Mouse (Mus musculus) spleen, postnatal 36 days (tissue): Measurements from ENCODE around the gene Unc119b.
"Not testable (repeated sequence)": the region's sequence is repeated elsewhere in the genome, so short reads cannot be mapped to it uniquely, and the experiment has no call there.

Experiments
- DNase-seq, 2 experiments: peaks; one replicate each; pipeline ENCODE4 v3.0.0; 2022; ENCODE audit warnings: low spot score in 2 of 2, mixed read lengths in 1 of 2

Gene Unc119b

DNA sequence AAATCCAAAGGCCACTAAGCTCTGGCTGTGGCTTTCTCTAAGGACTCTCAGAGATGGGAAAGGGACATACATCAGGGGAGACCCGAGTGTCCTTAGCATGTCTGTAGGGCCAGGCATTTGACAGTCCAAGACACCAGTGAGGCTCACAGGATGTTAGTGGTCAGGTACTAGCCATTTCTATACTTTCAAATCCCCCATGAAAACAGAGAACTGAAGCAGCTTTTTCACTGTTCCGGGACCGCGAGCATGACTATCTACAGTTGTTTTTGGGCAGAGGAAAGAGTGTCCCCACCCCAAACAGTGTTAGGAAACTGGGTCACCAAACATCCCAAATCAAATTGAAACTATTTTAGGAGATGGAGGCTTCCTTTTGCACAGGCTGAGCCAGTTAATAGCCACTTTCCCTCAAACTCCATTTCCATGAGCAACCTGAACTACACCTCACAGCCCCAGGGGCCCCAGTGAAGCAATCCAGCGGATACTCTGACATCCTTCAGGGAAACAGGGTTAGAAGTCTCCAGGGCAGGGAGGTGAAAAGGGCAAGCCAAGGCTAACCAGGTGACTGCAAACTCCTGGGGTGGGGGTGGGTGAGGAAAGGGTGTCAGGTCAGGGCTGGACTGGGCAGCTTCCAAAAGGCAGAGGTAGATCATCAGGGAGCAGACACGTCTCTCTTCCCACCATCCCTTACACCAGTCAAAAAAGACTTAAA is 1.3 kb downstream of the Unc119b start:
- DNase-seq: peak; percentile 60 to 62

DNA sequence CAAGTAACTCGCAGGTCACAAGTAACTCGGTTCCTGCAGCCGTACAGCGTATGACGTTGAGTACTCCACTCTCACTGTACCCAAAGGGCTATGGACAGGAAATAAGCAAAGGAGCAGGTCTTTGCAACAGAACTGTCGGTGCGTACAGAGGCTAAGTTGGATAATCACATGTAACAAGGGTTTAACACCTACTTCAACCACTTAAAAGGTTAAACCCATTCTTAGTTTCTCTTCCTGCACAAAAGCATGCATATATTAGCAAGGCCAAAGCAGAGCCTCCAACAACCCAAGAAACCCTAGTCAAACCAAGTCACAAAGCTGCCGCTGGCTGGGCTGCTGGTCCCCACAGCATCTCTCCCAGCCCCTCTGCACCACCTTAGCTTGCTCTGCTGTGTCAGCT is 2.3 kb downstream of the Unc119b start:
- DNase-seq: peak; percentile 22 to 26

DNA sequence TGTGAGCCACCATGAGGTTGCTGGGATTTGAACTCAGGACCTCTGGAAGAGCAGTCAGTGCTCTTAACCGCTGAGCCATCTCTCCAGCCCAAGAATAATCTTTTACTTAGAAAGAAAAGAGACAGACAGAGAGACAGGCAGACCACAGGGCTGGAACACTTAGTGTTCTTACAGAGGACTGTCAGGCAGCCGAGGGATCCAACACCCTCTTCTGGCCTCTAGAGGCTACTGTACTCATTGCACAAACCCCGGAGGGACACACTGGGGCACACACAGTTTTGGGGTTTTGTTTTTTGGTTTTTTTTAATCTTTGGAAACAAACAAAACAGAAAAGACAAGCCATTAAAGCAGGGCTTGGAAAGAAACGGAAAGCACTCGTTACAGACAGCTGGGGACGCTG is 5.4 kb downstream of the Unc119b start:
- no peak for DNase-seq

DNA sequence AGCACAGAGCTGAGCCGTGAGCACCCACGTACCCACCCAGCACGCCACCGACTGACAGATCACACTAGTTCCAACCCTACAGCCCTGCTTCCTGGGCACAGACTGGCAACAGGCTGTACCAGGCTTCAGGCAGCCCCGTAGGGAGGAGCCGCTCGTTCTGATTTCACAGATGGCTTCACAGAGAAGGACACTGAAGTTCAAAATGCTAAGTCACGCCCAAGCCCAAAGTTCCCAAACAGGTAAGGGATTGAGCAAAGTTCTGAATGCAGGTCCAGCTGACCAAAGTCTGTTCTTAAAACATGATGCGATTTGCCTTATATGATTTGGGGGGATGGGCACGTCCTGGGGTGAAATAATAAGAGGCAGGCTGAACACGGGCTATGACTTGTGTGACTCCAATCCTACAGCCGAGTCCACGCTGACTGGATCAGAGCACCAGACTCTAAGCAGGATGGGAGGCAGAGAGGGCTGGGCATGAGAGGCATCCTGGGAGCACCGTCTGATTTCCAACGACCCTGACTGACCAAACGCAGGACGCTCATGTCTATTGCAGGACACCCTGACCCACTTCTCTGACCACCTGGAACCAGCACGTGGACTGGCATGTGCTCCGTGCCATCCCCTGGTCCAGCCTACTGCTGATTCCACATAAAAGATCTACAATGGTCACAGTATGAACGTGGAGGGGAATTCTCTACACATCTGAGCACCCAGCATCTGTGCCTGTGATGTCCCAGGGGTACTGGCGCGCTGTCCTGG is 7.2 kb downstream of the Unc119b start:
- no peak for DNase-seq

GRCm38 (mm10) chr5:115126578-115127312 is 8.0 kb downstream of the Unc119b start:
- DNase-seq: no peak

GRCm38 (mm10) chr5:115125211-115125871 is 9.4 kb downstream of the Unc119b start:
- peak; percentile 79 to 83 for DNase-seq

DNA sequence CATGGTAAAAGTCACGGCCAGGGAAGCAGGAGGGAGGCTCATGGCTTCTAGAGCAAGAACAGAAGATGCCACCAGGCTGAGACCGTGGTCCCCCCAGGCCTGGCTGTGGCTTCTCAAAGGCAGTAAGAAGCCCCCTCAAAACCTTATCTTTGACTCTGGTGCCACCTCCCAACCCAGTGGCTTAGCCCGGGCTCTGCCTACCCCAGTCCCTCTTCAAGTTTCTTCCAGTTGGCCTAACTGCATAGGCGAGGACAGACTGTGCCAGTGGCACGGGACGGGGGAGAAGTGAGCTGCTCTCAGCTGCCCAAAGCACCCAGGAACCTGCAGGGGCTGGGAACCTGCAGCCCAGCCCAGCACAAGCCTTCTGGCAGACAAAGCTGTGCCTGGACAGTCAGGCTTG is 10.1 kb downstream of the Unc119b start:
- DNase-seq: no peak

- DNase-seq: no peak
Observed at GRCm38 (mm10) chr5:115120978-115121377, 13.8 kb downstream of the Unc119b start.

DNA sequence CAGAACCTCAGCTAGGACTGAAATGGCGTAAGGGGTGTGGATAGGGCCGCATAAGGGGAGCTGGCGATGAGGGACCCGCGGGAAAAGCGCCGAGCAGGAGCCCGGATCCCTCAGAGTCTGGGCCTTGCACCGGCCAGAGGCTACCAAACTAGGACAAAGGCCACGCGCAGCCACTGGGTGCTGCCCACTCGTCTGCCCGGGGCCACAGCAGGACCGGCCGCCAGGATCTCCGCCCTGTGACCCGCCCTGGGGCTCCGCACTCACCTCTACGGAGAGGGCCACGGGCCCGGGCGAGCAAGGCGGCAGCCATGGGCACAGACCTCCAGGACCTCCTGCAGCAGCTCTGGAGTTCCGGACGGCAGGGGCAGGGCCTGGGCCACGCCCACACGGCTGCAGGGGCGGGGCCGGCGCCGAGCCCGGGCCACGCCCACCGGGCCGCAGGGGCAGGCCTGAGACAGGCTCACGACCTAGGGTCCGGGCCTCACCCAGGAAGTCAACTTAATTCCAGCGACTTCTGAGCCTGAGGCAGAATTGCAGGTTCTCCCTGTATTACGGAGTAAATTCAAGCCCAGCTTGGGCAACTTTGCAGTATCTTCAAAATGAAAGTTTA is 15.7 kb downstream of the Unc119b start, which contains the start of gene Acads:
Gene Acads, minus strand, starts transcription at position 386 of the 610 bp plus-strand sequence.
- peak; percentile 90 to 91 for DNase-seq

DNA sequence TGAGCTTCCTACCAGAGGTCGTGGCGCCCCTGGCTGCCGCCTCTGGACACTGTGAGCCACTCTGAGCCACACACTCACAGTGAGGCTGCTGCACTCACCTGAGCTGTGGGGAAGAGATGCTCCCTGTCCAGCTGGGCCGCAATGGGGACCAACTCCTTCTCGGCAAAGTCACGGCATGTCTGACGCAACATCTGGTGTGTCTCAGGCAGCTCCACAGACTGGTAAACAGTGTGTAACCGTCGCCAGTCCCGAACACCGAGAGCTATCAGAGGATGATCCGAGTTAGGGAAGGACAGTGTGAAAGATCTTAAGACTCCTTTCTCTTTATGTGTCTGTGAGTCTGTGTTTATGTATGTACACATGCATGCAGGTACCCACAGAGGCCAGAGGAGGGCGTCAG is 17.3 kb downstream of the Unc119b start:
- no peak for DNase-seq

DNA sequence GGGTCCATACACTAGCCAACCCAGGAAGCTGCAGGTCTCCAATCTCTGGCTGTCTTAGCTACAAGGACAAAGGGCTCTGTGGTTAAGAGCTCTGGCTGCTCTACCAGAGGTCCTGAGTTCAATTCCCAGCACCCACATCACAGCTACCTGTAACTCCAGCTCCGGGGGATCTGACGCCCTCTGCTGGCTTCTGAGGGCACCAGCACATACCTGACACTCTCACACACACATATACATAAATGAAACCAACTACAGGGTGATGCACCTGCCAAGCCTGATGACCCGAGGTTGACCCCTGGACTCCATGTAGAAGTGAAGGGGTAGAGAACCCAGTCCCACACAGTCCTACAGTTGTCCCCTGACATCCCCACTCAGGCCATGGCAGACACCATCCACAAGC is 18.3 kb downstream of the Unc119b start:
- DNase-seq: no peak

DNA sequence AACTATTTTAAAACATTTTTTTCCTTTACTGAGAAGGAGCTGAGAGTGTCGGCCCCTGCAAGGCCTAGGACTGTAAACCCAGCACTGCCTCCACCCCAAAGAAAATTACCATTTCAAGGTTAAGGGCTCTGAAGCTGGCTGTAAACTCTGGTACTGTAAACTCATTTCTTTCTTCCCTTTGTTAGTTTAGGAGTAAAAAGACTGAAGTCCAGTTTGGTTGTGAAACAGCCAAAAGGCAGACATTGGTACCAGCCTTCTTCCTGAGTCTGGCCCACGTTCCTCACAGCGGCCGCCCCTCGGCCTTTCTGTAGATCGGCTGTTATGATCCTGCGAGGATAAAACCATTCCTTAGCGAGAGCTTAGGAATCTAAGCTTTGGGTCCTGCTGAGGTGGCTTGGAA is 20.3 kb downstream of the Unc119b start:
- DNase-seq: no peak

DNA sequence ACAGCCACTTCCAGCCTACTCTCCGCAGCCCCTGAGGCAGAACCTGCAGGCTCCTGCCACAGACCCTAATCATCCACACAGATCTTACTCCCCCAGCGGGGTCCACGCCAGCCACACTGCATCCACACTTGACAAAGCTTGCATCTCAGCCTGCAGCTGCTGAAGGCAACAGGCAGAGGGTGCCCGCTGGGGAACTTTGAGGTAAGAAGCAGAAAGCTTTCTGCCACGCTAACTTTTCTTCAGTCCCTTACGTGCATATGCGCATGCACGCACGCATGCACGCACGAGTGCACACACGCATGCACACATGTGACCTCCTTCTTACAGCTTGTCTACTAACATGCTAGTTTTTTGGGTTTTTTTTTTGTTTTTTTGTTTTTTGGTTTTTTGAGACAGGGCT is 21.5 kb downstream of the Unc119b start:
- DNase-seq: no peak

- no peak for DNase-seq
Observed at GRCm38 (mm10) chr5:115111156-115111555, 23.6 kb downstream of the Unc119b start.

- not testable (repeated sequence) for DNase-seq
Observed at GRCm38 (mm10) chr5:115103253-115103652, 31.5 kb downstream of the Unc119b start.

GRCm38 (mm10) chr5:115102231-115102630 is 32.5 kb downstream of the Unc119b start:
- no peak for DNase-seq

- DNase-seq: no peak
Observed at GRCm38 (mm10) chr5:115100473-115100872, 34.3 kb downstream of the Unc119b start.

- no peak for DNase-seq
Observed at GRCm38 (mm10) chr5:115099991-115100390, 34.8 kb downstream of the Unc119b start.

- no peak for DNase-seq
Observed at GRCm38 (mm10) chr5:115099530-115099929, 35.2 kb downstream of the Unc119b start.

- DNase-seq: no peak
Observed at GRCm38 (mm10) chr5:115098195-115098594, 36.6 kb downstream of the Unc119b start, which contains the start of gene Gm10401. Gene Gm10401 (minus strand): TSS chr5:115098295.

DNA sequence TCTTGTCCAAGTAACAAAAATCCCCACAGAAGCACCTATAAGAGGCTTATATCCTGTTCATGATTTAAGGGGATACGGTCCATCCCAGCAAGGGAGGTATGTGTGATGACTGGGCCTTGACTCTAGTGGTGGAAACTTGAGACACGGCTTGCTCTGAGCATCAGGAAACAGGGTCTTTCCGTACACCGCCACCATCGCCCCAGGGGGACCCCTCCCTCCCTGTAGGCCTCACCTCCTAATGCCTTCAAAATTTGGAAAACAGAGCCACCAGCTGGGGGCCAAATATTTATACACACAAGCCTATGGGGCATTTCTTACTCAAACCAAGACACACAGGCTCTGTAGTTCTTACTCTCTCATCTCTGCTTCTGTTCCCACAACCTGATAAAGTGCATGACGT is 43.0 kb downstream of the Unc119b start:
- DNase-seq: no peak
